1 mouse cellular context compared by ENCODE assay signal in the genomic region with DNA sequence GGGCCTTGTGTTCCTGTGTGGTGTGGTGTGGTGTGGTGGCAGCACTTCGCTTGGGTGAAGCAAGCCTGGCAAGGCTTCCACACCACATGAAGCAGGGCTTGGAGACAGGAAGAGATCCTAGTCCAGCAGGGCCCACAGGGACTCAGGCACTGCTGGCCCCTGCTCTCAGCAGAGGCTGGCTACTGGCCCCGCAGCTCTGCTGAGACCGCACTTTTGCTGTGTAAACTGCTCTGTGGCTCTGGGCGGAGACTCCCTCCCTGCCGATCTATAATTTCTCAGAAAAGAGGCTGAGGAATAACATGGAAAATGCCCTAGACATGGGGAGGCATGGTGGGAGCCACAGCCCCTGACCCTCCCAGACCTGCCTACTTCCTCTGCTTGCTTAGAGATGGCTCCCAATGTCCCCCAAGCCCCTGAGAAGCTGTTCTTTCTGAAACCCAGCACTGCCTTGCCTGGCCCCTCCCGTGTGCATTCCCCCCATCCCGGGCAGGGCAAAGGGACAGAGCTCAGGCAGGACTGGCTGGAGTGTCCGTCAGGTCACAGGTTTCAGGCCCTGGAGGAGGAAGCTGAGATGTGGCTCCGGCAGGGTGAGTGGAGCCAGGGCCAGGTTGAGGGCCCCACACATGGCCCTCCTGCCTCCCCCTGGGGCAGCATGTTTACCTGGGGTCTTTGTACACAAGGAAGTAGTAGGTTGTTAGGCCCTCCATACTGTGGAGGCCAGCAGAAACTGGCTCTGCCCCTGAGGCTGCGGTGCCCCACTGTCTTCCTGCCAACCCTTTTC.
TF ChIP-seq lines count a peak whose summit lies in the region.

No protein-coding gene starts in this region.

TF ChIP-seq in ES-E14, 5 proteins besides CTCF, POLR2A, EP300 and RAD21 (continued from another document):
- no peak for TF ChIP-seq ZC3H11A (IDR thresholded peaks at IDR 0.05; ENCODE audit: borderline replicate concordance, low read depth, low read length)
